Comparison of ENCODE assay signal across 8 mouse cellular contexts in genomic region chrX:157597585-157598185, GRCm38 (mm10). TPM values are rescaled to one million over a fixed set of nuclear protein-coding genes. Genes with fewer than 3 reads are reported as not detected.
DNase-seq lines count a peak whose midpoint lies in the region; ATAC-seq and TF ChIP-seq lines count a peak whose summit lies in the region.

No protein-coding gene starts in this region.

- H3K4me1 ChIP-seq in thymus, adult 2 months (replicated peaks; ENCODE audit: control insufficient read depth, insufficient read depth, low read length): peaks cover 4% of the 10 kb centered on the region
- H3K4me1 ChIP-seq in embryonic facial prominence, embryonic 10.5 days: peaks cover 7% of the 10 kb centered on the region; the same call in 1 of the 2 replicates
- H3K4me1 ChIP-seq in intestine, embryonic 14.5 days (replicated peaks; ENCODE audit: control insufficient read depth, insufficient read depth, low read length): no peaks in the 10 kb centered on the region

- H3K9ac ChIP-seq in intestine, embryonic 14.5 days (ENCODE audit: low read length): peak overlapping the region; percentile 82

- no peak for DNase-seq in thymus, adult 2 months
- no peak for DNase-seq in thymus, postnatal 14 days
- peak; percentile 12 for DNase-seq in embryonic facial prominence, embryonic 10.5 days (ENCODE audit: low spot score)
- DNase-seq in intestine, embryonic 14.5 days (ENCODE audit: low spot score): no peak
- peak; percentile 27 for DNase-seq in mesoderm, embryonic 11.5 days (ENCODE audit: low read depth, low spot score)
- DNase-seq in ovary, postnatal 36 days (ENCODE audit: low spot score): no peak
- DNase-seq in cerebellum, adult 9-11 months: no peak
- no peak for DNase-seq in layer of hippocampus, adult 9-11 months

- ATAC-seq in intestine, embryonic 14.5 days (replicated peaks; ENCODE audit: low FRiP score, low TSS enrichment, low read depth): no peak; the same call in 1 of the 2 replicates

- 2% methylated on average over 17 of the region's 17 CpGs for WGBS in thymus, adult 2 months
- WGBS in embryonic facial prominence, embryonic 10.5 days: 18% methylated on average over 17 of the region's 17 CpGs
- WGBS in intestine, embryonic 14.5 days: 14% methylated on average over 17 of the region's 17 CpGs

- no peaks in the 10 kb centered on the region for H3K27me3 ChIP-seq in thymus, adult 2 months (ENCODE audit: control insufficient read depth, insufficient read depth, low read length)
- H3K27me3 ChIP-seq in embryonic facial prominence, embryonic 10.5 days (replicated peaks; ENCODE audit: low read depth, poor library complexity, severe bottlenecking): peaks cover 11% of the 10 kb centered on the region; the same call in 1 of the 2 replicates
- no peaks in the 10 kb centered on the region for H3K27me3 ChIP-seq in intestine, embryonic 14.5 days (replicated peaks; ENCODE audit: control insufficient read depth, insufficient read depth, low read length)

- no peak for TF ChIP-seq POLR2A in thymus, adult 2 months (IDR thresholded peaks at IDR 0.05; ENCODE audit: control insufficient read depth, extremely low read depth, insufficient read depth, low read length, poor library complexity)

- no peak for TF ChIP-seq CTCF in thymus, adult 2 months (IDR thresholded peaks at IDR 0.05; ENCODE audit: borderline replicate concordance, control insufficient read depth, extremely low read depth, insufficient read depth, low read length, poor library complexity)

- H3K9me3 ChIP-seq in embryonic facial prominence, embryonic 10.5 days: no peaks in the 10 kb centered on the region
- H3K9me3 ChIP-seq in intestine, embryonic 14.5 days (ENCODE audit: control insufficient read depth, low read length): no peaks in the 10 kb centered on the region

- peak overlapping the region; percentile 100 for H3K4me3 ChIP-seq in thymus, adult 2 months (ENCODE audit: control insufficient read depth, insufficient read depth, low read length)
- H3K4me3 ChIP-seq in embryonic facial prominence, embryonic 10.5 days: peak overlapping the region; percentile 71
- H3K4me3 ChIP-seq in intestine, embryonic 14.5 days (ENCODE audit: low read depth, low read length): peak overlapping the region; percentile 51

- H3K27ac ChIP-seq in thymus, adult 2 months (ENCODE audit: control insufficient read depth, insufficient read depth, low read length): peak overlapping the region; percentile 91
- peak overlapping the region; percentile 95 for H3K27ac ChIP-seq in embryonic facial prominence, embryonic 10.5 days (replicated peaks)
- peak overlapping the region; percentile 90 for H3K27ac ChIP-seq in intestine, embryonic 14.5 days (ENCODE audit: low read depth)

- no peaks in the 10 kb centered on the region for H3K36me3 ChIP-seq in thymus, adult 2 months (ENCODE audit: control insufficient read depth, insufficient read depth, low read length)
- H3K36me3 ChIP-seq in embryonic facial prominence, embryonic 10.5 days (replicated peaks): no peaks in the 10 kb centered on the region
- H3K36me3 ChIP-seq in intestine, embryonic 14.5 days (ENCODE audit: control insufficient read depth, insufficient read depth, low read length): no peaks in the 10 kb centered on the region

- peak overlapping the region; percentile 57 for H3K4me2 ChIP-seq in intestine, embryonic 14.5 days (ENCODE audit: low read length)

RNA-seq across cellular contexts. Expression of gene Mbtps2, which starts 0.8 kb away (rescaled TPM):
- polyA plus RNA-seq in thymus, adult 2 months (2012; rRNA removed): 13.3 and 17.7 TPM in 2 replicates
- 27.8 and 28.6 TPM in 2 replicates for polyA plus RNA-seq in embryonic facial prominence, embryonic 10.5 days (2016; fragmentation: Nextera tagmentation; extraction: Ambion mirVana)
- polyA plus RNA-seq in intestine, embryonic 14.5 days (2014; fragmentation: Nextera tagmentation; extraction: Ambion mirVana): 23.8 and 25.5 TPM in 2 replicates

RNA-seq across cellular contexts. Expression of gene Yy2, which starts 28.9 kb away (rescaled TPM):
- polyA plus RNA-seq in thymus, adult 2 months (2012; rRNA removed): not detected in 2 replicates
- polyA plus RNA-seq in embryonic facial prominence, embryonic 10.5 days (2016; fragmentation: Nextera tagmentation; extraction: Ambion mirVana): 5.8 and 6.4 TPM in 2 replicates
- 3.6 and 4.3 TPM in 2 replicates for polyA plus RNA-seq in intestine, embryonic 14.5 days (2014; fragmentation: Nextera tagmentation; extraction: Ambion mirVana)

Comparison
In these comparisons a context has a peak if more than half of its experiments do, and no peak if none do; other contexts are left out.
1. DNase-seq: peak in embryonic facial prominence, embryonic 10.5 days (single experiment) and mesoderm, embryonic 11.5 days (single experiment); none in thymus, adult 2 months (single experiment), thymus, postnatal 14 days (single experiment), intestine, embryonic 14.5 days (single experiment), ovary, postnatal 36 days (single experiment), cerebellum, adult 9-11 months (single experiment) and layer of hippocampus, adult 9-11 months (single experiment).
2. Peak in every context shown above with its lines, with median percentiles within 50 percentile points of each other: H3K27ac ChIP-seq and H3K4me3 ChIP-seq.